8 mouse cellular contexts compared by ENCODE assay signal in genomic region chr10:5921771-5922170, GRCm38 (mm10). TPM values are rescaled to one million over a fixed set of nuclear protein-coding genes. Genes with fewer than 3 reads are reported as not detected.
DNase-seq lines count a peak whose midpoint lies in the region; ATAC-seq lines count a peak whose summit lies in the region.

No protein-coding gene starts in this region.

- WGBS in heart, embryonic 14.5 days: under 1% methylated on average over 31 of the region's 31 CpGs
- WGBS in forebrain, embryonic 11.5 days: 1% methylated on average over 31 of the region's 31 CpGs
- under 1% methylated on average over 31 of the region's 31 CpGs for WGBS in limb, embryonic 15.5 days
- under 1% methylated on average over 31 of the region's 31 CpGs for WGBS in stomach, embryonic 14.5 days

- H3K4me2 ChIP-seq in heart, embryonic 14.5 days (ENCODE audit: low read length): peak overlapping the region; percentile 100
- peak overlapping the region; percentile 93 for H3K4me2 ChIP-seq in forebrain, embryonic 11.5 days (ENCODE audit: low read depth, low read length, severe bottlenecking)
- H3K4me2 ChIP-seq in limb, embryonic 15.5 days: peak overlapping the region; percentile 99
- H3K4me2 ChIP-seq in stomach, embryonic 14.5 days (replicated peaks; ENCODE audit: low read depth, low read length): peak overlapping the region; percentile 97

- DNase-seq in heart, adult 8-10 months (ENCODE audit: low spot score): no peak
- DNase-seq in NIH3T3 (ENCODE audit: low read depth): peak; percentile 5
- DNase-seq in forebrain, embryonic 11.5 days (ENCODE audit: low spot score): peak; percentile 69
- no peak for DNase-seq in Muller cell, postnatal 12 days (ENCODE audit: inconsistent ontology term)
- DNase-seq in adrenal gland, postnatal 36 days: no peak

- no peak for ATAC-seq in heart, embryonic 14.5 days (ENCODE audit: insufficient number of reproducible peaks, insufficient read depth, low FRiP score, low read depth)
- ATAC-seq in forebrain, embryonic 11.5 days (replicated peaks; ENCODE audit: low FRiP score): peak; percentile 42
- 0 out of 2 replicates have a peak, but pooled peaks have one; percentile 27 for ATAC-seq in limb, embryonic 15.5 days (ENCODE audit: insufficient number of reproducible peaks, low FRiP score, low TSS enrichment, low read depth)
- no peak for ATAC-seq in stomach, embryonic 14.5 days (ENCODE audit: insufficient number of reproducible peaks, insufficient read depth, low FRiP score, low read depth)

- no peak overlapping the region for H3K27ac ChIP-seq in heart, embryonic 14.5 days (replicated peaks in 1 of 2; ENCODE audit: control insufficient read depth in 1 of 2, insufficient read depth in 1 of 2, low read depth in 2 of 2, low read length in 2 of 2)
- no peak overlapping the region for H3K27ac ChIP-seq in forebrain, embryonic 11.5 days (ENCODE audit: low read depth, low read length)
- H3K27ac ChIP-seq in limb, embryonic 15.5 days: no peak overlapping the region
- H3K27ac ChIP-seq in stomach, embryonic 14.5 days (ENCODE audit: low read length): no peak overlapping the region

- peaks cover 18% of the 10 kb centered on the region for H3K27me3 ChIP-seq in heart, embryonic 14.5 days (ENCODE audit: control insufficient read depth, insufficient read depth, low read length)
- H3K27me3 ChIP-seq in forebrain, embryonic 11.5 days (ENCODE audit: control insufficient read depth, insufficient read depth, low read length): no peaks in the 10 kb centered on the region
- peaks cover 26% of the 10 kb centered on the region for H3K27me3 ChIP-seq in limb, embryonic 15.5 days
- H3K27me3 ChIP-seq in stomach, embryonic 14.5 days (ENCODE audit: control insufficient read depth, insufficient read depth, low read length): no peaks in the 10 kb centered on the region

- H3K9me3 ChIP-seq in heart, embryonic 14.5 days (ENCODE audit: control insufficient read depth, low read length): no peaks in the 10 kb centered on the region
- H3K9me3 ChIP-seq in forebrain, embryonic 11.5 days (ENCODE audit: control insufficient read depth, low read length): no peaks in the 10 kb centered on the region
- no peaks in the 10 kb centered on the region for H3K9me3 ChIP-seq in limb, embryonic 15.5 days
- no peaks in the 10 kb centered on the region for H3K9me3 ChIP-seq in stomach, embryonic 14.5 days (ENCODE audit: control insufficient read depth, low read depth, low read length)

- H3K36me3 ChIP-seq in heart, embryonic 14.5 days (ENCODE audit: control insufficient read depth, insufficient read depth, low read length): no peaks in the 10 kb centered on the region
- H3K36me3 ChIP-seq in forebrain, embryonic 11.5 days (ENCODE audit: control insufficient read depth, insufficient read depth, low read length): no peaks in the 10 kb centered on the region
- no peaks in the 10 kb centered on the region for H3K36me3 ChIP-seq in limb, embryonic 15.5 days
- H3K36me3 ChIP-seq in stomach, embryonic 14.5 days (ENCODE audit: control insufficient read depth, insufficient read depth, low read length): no peaks in the 10 kb centered on the region

- H3K4me1 ChIP-seq in heart, embryonic 14.5 days (ENCODE audit: control insufficient read depth in 2 of 2, insufficient read depth in 2 of 2, low read length in 2 of 2): peaks cover 0 to 4% of the 10 kb centered on the region in 2 experiments; a peak in 1 of 4 replicates
- no peaks in the 10 kb centered on the region for H3K4me1 ChIP-seq in forebrain, embryonic 11.5 days (replicated peaks; ENCODE audit: control insufficient read depth, insufficient read depth, low read length)
- peaks cover 16% of the 10 kb centered on the region for H3K4me1 ChIP-seq in limb, embryonic 15.5 days
- H3K4me1 ChIP-seq in stomach, embryonic 14.5 days (ENCODE audit: control insufficient read depth, insufficient read depth, low read length): no peaks in the 10 kb centered on the region

- H3K4me3 ChIP-seq in heart, embryonic 14.5 days (ENCODE audit: control insufficient read depth in 1 of 2, insufficient read depth in 1 of 2, low read depth in 1 of 2, low read length in 2 of 2): peak overlapping the region; percentile 52 to 64
- H3K4me3 ChIP-seq in forebrain, embryonic 11.5 days (ENCODE audit: low read depth, low read length): peak overlapping the region; percentile 66
- peak overlapping the region; percentile 53 for H3K4me3 ChIP-seq in limb, embryonic 15.5 days
- peak overlapping the region; percentile 72 for H3K4me3 ChIP-seq in stomach, embryonic 14.5 days (ENCODE audit: low read depth, low read length)

- H3K9ac ChIP-seq in heart, embryonic 14.5 days (ENCODE audit: low read length): peak overlapping the region; percentile 54
- peak overlapping the region; percentile 76 for H3K9ac ChIP-seq in forebrain, embryonic 11.5 days (ENCODE audit: low read length)
- H3K9ac ChIP-seq in limb, embryonic 15.5 days: peak overlapping the region; percentile 39
- H3K9ac ChIP-seq in stomach, embryonic 14.5 days (replicated peaks; ENCODE audit: low read depth, low read length): peak overlapping the region; percentile 50; the same call in 1 of the 2 replicates

RNA-seq across cellular contexts. Expression of gene Rgs17, which starts 0.4 kb away (rescaled TPM):
- polyA plus RNA-seq in heart, embryonic 14.5 days (2014; fragmentation: Nextera tagmentation; extraction: Ambion mirVana): 0.92 and 1.0 TPM in 2 replicates
- under 1 TPM; 0.47 to 0.75 (median 0.50) TPM for total RNA-seq in heart, adult 8-10 months (2022)
- polyA plus RNA-seq in forebrain, embryonic 11.5 days (2014; fragmentation: Nextera tagmentation; extraction: Ambion mirVana): 2.1 and 2.8 TPM in 2 replicates
- 1.0 and 1.2 TPM in 2 replicates for polyA plus RNA-seq in limb, embryonic 15.5 days (2015; fragmentation: Nextera tagmentation; extraction: Ambion mirVana)
- polyA plus RNA-seq in stomach, embryonic 14.5 days (2014; fragmentation: Nextera tagmentation; extraction: Ambion mirVana): 4.9 and 7.1 TPM in 2 replicates
- 1 to 10 TPM in 1 of 2 experiments, under 1 TPM in 1; 0.89 to 1.0 TPM for total RNA-seq in adrenal gland, postnatal 36 days (2021)

Comparison
In these comparisons a context has a peak if more than half of its experiments do, and no peak if none do; other contexts are left out.
1. ATAC-seq: peak in forebrain, embryonic 11.5 days (single experiment) and limb, embryonic 15.5 days (single experiment); none in heart, embryonic 14.5 days (single experiment) and stomach, embryonic 14.5 days (single experiment).
2. DNase-seq: peak in NIH3T3 (single experiment) and forebrain, embryonic 11.5 days (single experiment); none in heart, adult 8-10 months (single experiment), Muller cell, postnatal 12 days (single experiment) and adrenal gland, postnatal 36 days (0 of 2).
3. Peak in every context shown above with its lines, with median percentiles within 50 percentile points of each other: H3K4me2 ChIP-seq, H3K4me3 ChIP-seq and H3K9ac ChIP-seq.